Mouse (Mus musculus): ENCODE results near the gene Olfr248. TPM values are rescaled to one million over a fixed set of nuclear protein-coding genes. Genes with fewer than 3 reads are reported as not detected.

The Olfr248 gene
- total RNA-seq, 1 experiment, result not detected

GRCm38 (mm10) chr1:174422959-174423358 lies 32.1 kb downstream of the Olfr248 start:
- H3K4me1 ChIP-seq (ENCODE audit: control insufficient read depth in 2 of 2, insufficient read depth in 2 of 2, low read length in 2 of 2, poor library complexity in 1 of 2), result no peaks in the 10 kb centered on the region
- no peak for DNase-seq (ENCODE audit: low read depth, low spot score)
- no peaks in the 10 kb centered on the region for H3K9me3 ChIP-seq (ENCODE audit: control insufficient read depth, insufficient read depth, low read depth, low read length)
- no peaks in the 10 kb centered on the region for H3K36me3 ChIP-seq (ENCODE audit: control insufficient read depth, insufficient read depth, low read length, poor library complexity, severe bottlenecking)
- no peak for TF ChIP-seq HCFC1 (IDR thresholded peaks at IDR 0.05; ENCODE audit: borderline replicate concordance, insufficient read depth, low read length)
- no peak for TF ChIP-seq MAFK (IDR thresholded peaks at IDR 0.05; ENCODE audit: insufficient read depth, low read depth, low read length)
- in situ Hi-C loops (cut with MboI; ENCODE audit: low sequenced_read_pairs in 2 of 2, unreplicated experiment in 2 of 2), result no loop called here
- no peak overlapping the region for H3K9ac ChIP-seq (ENCODE audit: insufficient read depth, low read depth, low read length, poor library complexity, severe bottlenecking)
- no peak overlapping the region for H3K27ac ChIP-seq (ENCODE audit: insufficient read depth, low read depth, low read length, poor library complexity, severe bottlenecking)
- H3K4me3 ChIP-seq (ENCODE audit: insufficient read depth in 1 of 2, low read depth in 1 of 2, low read length in 2 of 2, poor library complexity in 1 of 2, severe bottlenecking in 1 of 2), result no peak overlapping the region

- H3K27ac ChIP-seq (ENCODE audit: insufficient read depth, low read depth, low read length, poor library complexity, severe bottlenecking), result no peak within 1 kb of the TSS
- TF ChIP-seq ZNF384 (IDR thresholded peaks at IDR 0.05; ENCODE audit: low read depth, low read length) (no peak), MAFK (IDR thresholded peaks at IDR 0.05; ENCODE audit: insufficient read depth, low read depth, low read length) (no peak), HCFC1 (IDR thresholded peaks at IDR 0.05; ENCODE audit: borderline replicate concordance, insufficient read depth, low read length) (no peak), ZC3H11A (IDR thresholded peaks at IDR 0.05; ENCODE audit: borderline replicate concordance, low read depth, low read length) (no peak), CHD2 (IDR thresholded peaks at IDR 0.05; ENCODE audit: low read depth, low read length) (no peak)
- no peak within 1 kb of the TSS for H3K9ac ChIP-seq (ENCODE audit: insufficient read depth, low read depth, low read length, poor library complexity, severe bottlenecking)
- no peak for DNase-seq (ENCODE audit: low read depth, low spot score)
- no peaks in the 10 kb centered on the region for H3K9me3 ChIP-seq (ENCODE audit: control insufficient read depth, insufficient read depth, low read depth, low read length)
- H3K36me3 ChIP-seq (ENCODE audit: control insufficient read depth, insufficient read depth, low read length, poor library complexity, severe bottlenecking), result no peaks in the 10 kb centered on the region
- in situ Hi-C loops (cut with MboI; ENCODE audit: low sequenced_read_pairs in 2 of 2, unreplicated experiment in 2 of 2), result no loop called here
- no peak within 1 kb of the TSS for H3K4me3 ChIP-seq (ENCODE audit: insufficient read depth in 1 of 2, low read depth in 1 of 2, low read length in 2 of 2, poor library complexity in 1 of 2, severe bottlenecking in 1 of 2)
- no peaks in the 10 kb centered on the region for H3K4me1 ChIP-seq (ENCODE audit: control insufficient read depth in 2 of 2, insufficient read depth in 2 of 2, low read length in 2 of 2, poor library complexity in 1 of 2)
Observed at GRCm38 (mm10) chr1:174423764-174424163, 32.9 kb downstream of the Olfr248 start, which contains the start of gene Olfr414. Olfr414 (plus strand) TSS chr1:174424064.

- no peak overlapping the region for H3K27ac ChIP-seq (ENCODE audit: insufficient read depth, low read depth, low read length, poor library complexity, severe bottlenecking)
- in situ Hi-C loops (cut with MboI; ENCODE audit: low sequenced_read_pairs in 2 of 2, unreplicated experiment in 2 of 2), result no loop called here
- DNase-seq (ENCODE audit: low read depth, low spot score), result peak; percentile 29
- H3K9me3 ChIP-seq (ENCODE audit: control insufficient read depth, insufficient read depth, low read depth, low read length), result no peaks in the 10 kb centered on the region
- H3K36me3 ChIP-seq (ENCODE audit: control insufficient read depth, insufficient read depth, low read length, poor library complexity, severe bottlenecking), result no peaks in the 10 kb centered on the region
- H3K4me3 ChIP-seq (ENCODE audit: insufficient read depth in 1 of 2, low read depth in 1 of 2, low read length in 2 of 2, poor library complexity in 1 of 2, severe bottlenecking in 1 of 2), result no peak overlapping the region
- H3K9ac ChIP-seq (ENCODE audit: insufficient read depth, low read depth, low read length, poor library complexity, severe bottlenecking), result no peak overlapping the region
- H3K4me1 ChIP-seq (ENCODE audit: control insufficient read depth in 2 of 2, insufficient read depth in 2 of 2, low read length in 2 of 2, poor library complexity in 1 of 2), result no peaks in the 10 kb centered on the region
- TF ChIP-seq MAFK (IDR thresholded peaks at IDR 0.05; ENCODE audit: insufficient read depth, low read depth, low read length) (no peak), HCFC1 (IDR thresholded peaks at IDR 0.05; ENCODE audit: borderline replicate concordance, insufficient read depth, low read length) (no peak), ZC3H11A (IDR thresholded peaks at IDR 0.05; ENCODE audit: borderline replicate concordance, low read depth, low read length) (no peak), CHD2 (IDR thresholded peaks at IDR 0.05; ENCODE audit: low read depth, low read length) (no peak), ZNF384 (IDR thresholded peaks at IDR 0.05; ENCODE audit: low read depth, low read length) (no peak)
Observed at GRCm38 (mm10) chr1:174426180-174426986, 35.5 kb downstream of the Olfr248 start.

- no peaks in the 10 kb centered on the region for H3K9me3 ChIP-seq (ENCODE audit: control insufficient read depth, insufficient read depth, low read depth, low read length)
- no peak overlapping the region for H3K27ac ChIP-seq (ENCODE audit: insufficient read depth, low read depth, low read length, poor library complexity, severe bottlenecking)
- in situ Hi-C loops (cut with MboI; ENCODE audit: low sequenced_read_pairs in 2 of 2, unreplicated experiment in 2 of 2), result no loop called here
- DNase-seq (ENCODE audit: low read depth, low spot score), result no peak
- H3K9ac ChIP-seq (ENCODE audit: insufficient read depth, low read depth, low read length, poor library complexity, severe bottlenecking), result no peak overlapping the region
- no peak overlapping the region for H3K4me3 ChIP-seq (ENCODE audit: insufficient read depth in 1 of 2, low read depth in 1 of 2, low read length in 2 of 2, poor library complexity in 1 of 2, severe bottlenecking in 1 of 2)
- TF ChIP-seq ZC3H11A (IDR thresholded peaks at IDR 0.05; ENCODE audit: borderline replicate concordance, low read depth, low read length) (no peak), HCFC1 (IDR thresholded peaks at IDR 0.05; ENCODE audit: borderline replicate concordance, insufficient read depth, low read length) (no peak), CHD2 (IDR thresholded peaks at IDR 0.05; ENCODE audit: low read depth, low read length) (no peak), ZNF384 (IDR thresholded peaks at IDR 0.05; ENCODE audit: low read depth, low read length) (no peak), MAFK (IDR thresholded peaks at IDR 0.05; ENCODE audit: insufficient read depth, low read depth, low read length) (no peak)
- H3K36me3 ChIP-seq (ENCODE audit: control insufficient read depth, insufficient read depth, low read length, poor library complexity, severe bottlenecking), result no peaks in the 10 kb centered on the region
- no peaks in the 10 kb centered on the region for H3K4me1 ChIP-seq (ENCODE audit: control insufficient read depth in 2 of 2, insufficient read depth in 2 of 2, low read length in 2 of 2, poor library complexity in 1 of 2)
Observed at GRCm38 (mm10) chr1:174427402-174427801, 36.6 kb downstream of the Olfr248 start.
